Mouse (Mus musculus) liver, adult (tissue): ENCODE measurements around the gene Fkbp9.
A peak's percentile ranks its signal among the peaks of the same experiment; 100 is the strongest.

Experiments
- GATA4 ChIP-seq: IDR thresholded peaks from 2 replicates; pipeline ENCODE4 v1.6.1; 2014; ENCODE audit warnings: mild to moderate bottlenecking, low read length; ENCODE audit not compliant: insufficient replicate concordance

The Fkbp9 gene

DNA sequence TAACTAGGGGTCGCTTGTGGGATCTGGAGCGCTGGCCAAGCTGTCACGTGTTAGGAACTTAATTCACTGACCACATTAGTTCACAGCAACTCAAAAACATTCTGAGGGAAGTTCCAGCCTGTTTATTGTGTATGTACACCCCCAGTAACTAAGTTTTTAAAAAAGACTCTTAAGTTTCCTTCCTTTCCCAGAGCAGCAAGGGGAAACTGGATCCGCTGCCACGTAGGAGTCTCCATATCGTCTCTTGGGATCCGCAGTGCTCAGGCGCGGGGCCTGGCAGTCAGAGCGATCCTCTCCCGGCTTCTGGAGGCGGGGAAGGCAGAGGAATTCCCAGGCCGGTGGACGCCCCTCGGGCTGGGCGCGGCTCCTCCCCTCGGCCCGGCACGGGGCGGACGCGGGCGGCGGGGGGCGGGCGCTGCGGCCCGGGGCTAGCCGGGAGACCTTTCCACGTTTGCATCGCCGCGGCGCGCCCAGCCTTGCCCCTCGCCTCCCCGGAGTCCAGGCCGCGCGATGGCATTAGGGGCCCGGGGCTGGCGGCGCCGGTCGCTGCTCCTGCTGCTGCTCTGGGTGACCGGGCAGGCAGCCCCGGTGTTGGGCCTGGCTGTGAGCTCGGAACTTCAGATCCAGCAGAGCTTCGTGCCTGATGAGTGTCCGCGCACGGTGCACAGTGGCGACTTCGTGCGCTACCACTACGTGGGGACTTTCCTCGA is at the start of gene Fkbp9:
Gene Fkbp9 (plus strand): TSS at position 363 of the 710 bp plus-strand sequence.
- TF ChIP-seq GATA4 = no peak

DNA sequence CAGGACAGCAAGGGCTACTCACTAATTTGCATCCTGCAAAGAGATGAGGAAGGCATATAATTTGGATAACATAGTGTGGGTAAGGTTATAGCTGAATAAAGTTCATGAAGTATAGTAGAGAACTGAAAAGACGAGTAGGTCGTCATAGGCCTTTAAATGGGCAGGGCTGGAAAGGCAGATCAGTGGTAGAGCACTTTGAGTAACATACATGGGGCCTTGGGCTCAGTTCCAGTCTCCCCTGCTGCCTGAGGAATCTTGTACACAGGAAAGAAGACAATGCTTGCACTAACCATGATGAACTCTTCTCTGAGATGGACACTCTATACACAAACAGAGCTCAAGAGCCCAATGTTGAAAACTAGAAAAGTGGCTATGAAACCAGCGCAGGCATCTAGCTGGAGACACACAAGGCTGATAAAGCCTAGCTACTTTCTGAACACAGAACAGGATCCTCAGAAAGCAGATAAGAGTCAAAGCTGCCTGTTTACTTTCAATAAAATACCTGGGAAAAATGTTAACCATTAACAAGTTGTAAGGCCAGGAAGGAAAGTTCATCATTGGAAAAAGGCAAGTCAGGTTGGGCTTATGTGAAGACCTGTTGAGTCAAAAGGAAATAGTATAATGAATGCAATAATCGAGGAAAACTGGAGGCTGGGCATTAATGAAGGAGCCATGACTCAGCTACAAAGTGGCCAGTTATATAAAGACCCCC is 48.1 kb upstream of the Fkbp9 start:
- peak; percentile 66 for TF ChIP-seq GATA4

DNA sequence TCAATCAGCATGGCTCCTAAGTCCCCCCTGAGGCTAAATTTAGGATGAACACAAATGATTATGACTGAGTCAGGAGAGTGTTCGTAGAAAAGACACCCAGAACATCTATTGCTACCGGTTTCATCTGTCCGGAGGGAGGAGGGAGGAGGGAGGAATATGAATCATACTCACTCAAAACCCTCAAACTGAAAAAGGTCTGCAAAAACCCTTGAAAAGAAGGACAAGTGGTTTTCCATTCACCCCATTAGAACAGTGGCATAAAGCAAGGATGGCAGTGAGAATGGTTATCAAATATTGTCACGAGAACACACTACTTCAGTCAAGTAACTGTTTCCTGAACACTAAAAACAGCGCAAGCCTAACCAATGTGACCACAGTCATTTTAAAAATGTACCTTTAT is 46.8 kb upstream of the Fkbp9 start:
- no peak for TF ChIP-seq GATA4

DNA sequence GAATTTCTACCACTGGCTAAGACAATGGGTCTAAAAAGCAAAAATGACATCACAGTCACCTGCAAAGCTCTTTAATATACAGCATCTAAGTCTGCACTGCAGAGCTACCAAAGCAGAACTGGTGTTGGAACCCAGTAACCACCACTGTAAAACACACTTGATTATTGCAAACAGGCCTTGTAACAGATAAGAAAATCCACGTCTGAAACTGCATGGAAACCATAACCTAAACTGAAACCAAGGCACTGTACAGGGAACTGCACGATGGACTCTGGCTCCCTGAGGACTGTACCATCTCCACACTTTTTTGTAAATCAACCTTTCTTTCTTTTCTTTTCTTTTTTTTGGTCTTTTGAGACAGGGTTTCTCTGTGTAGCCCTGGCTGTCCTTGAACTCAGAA is 44.2 kb upstream of the Fkbp9 start:
- TF ChIP-seq GATA4 = no peak

DNA sequence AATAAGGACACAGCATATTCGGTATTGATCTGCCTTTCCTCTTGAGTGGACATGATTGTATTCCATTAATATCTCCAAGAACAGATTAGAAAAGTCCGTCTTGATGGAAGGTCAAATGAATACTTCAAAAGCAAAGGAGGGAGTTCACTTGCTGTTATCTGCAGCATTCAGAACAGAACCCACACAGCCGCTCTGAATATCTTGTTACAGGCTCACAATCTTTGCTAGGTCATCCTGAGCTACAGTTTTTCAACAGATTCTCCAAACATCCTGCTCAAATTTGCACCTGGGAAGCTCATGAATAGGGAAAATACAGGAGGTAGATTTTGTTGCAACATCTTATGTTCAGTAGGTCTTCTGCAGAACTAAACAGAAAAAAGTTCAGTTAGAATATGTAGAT is 42.5 kb upstream of the Fkbp9 start:
- no peak for TF ChIP-seq GATA4

DNA sequence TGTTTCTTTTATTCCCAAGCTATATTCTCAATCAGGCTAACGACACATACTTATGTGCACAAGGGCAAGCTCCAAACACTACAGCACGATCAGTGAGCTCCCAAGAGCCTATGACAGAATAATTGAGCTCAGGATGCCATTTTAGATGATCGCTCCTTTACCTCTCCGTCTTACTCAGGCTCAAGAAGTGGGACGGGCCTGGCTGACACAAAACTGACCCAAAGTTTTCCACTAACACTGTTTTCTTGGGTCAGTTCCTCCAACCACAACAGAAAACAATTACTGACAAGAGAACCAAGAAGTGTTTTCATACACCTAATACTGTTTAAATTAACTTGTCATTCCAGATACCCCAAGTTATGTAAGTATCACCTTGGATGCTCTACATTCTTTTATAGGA is 37.0 kb upstream of the Fkbp9 start:
- no peak for TF ChIP-seq GATA4

DNA sequence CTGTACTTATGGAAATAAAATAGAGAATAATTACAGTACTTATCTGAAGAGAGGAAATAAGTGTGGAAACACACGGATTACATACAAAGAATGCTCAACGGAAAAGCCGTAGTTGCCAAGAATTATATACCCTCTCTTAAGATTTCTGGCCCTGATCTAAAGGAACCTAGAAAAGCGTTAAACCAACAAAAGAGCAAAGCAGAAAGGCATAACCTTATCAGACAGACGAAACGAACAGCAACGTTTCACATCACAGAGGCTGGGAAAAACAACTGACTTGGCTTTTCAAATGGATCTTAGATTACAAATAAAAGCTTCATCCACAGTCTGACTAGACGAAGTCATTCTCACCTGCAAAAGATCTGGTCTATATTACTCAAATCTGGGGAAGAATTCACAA is 35.6 kb upstream of the Fkbp9 start:
- no peak for TF ChIP-seq GATA4

DNA sequence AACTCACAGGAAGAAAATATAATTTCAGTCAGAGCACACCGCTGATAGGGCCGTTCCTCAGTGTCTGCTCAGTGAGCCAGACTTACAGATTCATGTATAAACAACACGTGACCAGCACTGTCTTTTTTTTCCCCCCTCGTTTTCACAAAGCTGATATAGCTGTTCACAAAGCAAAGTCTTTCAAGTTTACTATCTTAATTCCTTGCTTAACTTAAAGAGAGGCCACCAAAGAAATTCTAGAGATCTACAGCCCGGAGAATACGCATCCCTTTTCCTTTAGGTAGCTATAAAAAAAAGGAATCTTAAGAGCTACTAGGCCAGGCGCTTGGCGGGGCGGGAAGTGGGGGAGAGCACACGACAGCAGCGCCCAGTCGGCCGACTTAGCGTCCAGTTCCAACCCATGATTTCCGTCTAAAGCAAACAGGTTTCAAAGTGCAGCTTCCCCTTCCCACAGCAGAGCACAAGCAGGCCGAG is 35.2 kb upstream of the Fkbp9 start:
- no peak for TF ChIP-seq GATA4

DNA sequence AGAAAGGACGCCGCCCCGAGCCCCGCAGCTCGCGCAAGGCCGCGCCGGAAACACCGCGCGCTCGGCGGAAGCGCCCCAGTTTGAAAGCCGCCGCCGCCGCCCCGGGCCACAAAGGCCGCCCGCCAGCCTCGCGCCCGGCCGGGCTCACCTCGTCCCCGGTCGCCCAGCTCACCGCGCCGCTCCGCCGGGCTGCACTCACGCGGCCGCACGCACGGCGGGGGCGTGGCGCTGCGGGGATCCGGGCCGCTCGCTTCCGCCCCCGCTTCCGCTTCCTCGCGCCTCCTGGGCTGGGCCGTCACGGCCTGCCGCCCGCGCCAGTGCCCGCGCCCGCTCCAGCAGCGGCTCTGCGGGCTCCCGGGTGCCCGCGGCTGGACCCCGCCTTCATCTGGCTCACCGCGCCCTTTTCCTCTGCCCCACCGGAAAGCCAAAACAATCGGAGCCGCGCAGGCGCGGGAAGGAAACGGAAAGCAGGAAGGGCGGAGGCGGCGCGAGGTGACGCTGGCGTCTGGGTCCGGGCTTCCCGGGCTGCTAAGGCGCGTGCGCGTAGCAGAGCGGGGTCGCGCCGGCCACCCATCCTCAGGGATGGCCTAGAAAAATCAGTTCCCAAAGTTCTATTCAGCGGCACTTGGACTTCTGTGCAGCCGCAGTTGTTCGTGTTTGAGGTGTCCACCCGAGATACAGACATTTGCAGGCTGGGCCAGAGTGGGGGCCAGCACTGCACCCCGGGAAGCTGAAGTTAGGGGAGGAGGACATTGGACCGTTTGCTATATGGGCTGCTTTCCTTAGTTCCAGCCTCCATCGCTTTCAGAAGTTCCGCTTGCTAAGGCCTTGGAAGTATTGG is 34.3 kb upstream of the Fkbp9 start, which contains the start of gene Kbtbd2:
Gene Kbtbd2 (minus strand): TSS at position 503 of the 841 bp plus-strand sequence.
- no peak; the same call in 1 of the 2 replicates for TF ChIP-seq GATA4

DNA sequence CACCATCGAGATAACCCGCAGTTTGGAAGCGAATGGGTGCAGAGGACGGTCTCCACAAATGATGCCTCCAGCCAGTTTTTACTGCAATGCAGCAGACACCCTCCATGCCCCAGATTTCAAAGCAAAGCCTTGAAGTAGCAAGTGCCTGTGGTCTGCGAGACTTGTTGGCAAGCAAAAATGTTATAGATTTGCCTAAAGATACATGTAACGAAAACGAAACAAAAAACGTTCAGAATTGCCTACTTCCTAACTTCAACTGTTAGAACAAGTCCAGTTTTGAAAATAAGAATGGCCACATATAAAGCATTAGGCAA is 33.8 kb upstream of the Fkbp9 start:
- TF ChIP-seq GATA4 = no peak

DNA sequence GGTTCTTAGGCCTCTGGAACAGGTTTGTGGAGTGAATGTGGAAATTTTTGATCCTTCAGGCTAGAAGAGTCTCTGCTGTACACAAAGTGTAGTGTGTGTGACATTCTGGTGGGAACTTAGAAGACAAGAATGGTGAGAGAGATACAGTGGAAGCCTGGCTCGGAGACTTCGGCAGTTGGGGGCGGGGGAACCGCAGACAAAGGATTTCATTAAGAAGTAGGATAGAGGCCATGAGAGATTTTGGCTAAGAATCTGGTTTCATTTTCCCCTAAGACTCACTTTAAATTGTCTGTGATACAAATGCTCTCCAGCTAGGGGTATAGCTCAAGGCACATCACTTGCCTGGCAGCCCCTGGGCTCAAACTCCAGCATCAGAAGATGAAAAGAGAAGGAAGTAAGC is 26.8 kb upstream of the Fkbp9 start:
- TF ChIP-seq GATA4 = no peak

DNA sequence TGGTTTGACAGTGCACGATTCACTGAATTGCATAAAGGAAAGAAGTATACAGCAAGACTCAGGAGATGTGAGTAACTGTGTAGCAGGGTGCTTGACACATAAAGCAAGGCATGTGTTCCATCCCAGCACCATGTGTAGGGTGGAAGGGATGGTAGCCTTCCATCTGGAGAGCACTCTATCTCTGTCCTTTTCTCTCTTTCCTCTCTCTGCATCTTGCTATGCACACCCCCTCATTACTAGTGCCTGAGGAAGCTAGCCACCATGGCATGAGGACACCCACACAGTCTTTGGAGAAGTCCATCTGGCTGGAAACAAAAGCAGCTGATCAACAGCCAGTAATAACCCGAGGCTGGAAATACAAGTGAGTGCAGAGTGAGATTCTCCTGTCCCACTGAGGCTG is 25.7 kb upstream of the Fkbp9 start:
- no peak for TF ChIP-seq GATA4

DNA sequence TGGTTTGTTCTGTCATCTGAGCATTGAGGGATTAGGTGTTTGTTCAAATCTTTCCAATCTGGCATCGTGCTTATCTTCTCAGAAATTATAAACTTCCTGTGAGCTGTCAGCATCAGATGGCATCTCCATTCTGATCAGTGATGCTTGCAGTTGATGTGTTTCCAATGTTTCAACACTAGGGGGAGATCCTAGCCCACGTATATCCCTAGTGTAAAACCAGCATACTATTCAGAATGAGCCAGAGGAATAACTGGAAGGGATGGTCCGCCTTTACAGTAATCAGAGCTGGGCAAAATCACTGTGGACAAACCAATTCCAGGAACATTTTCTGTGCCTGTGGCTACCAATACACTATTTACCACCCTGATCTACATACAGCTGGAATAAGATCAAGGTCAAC is 23.2 kb upstream of the Fkbp9 start:
- TF ChIP-seq GATA4 = no peak

DNA sequence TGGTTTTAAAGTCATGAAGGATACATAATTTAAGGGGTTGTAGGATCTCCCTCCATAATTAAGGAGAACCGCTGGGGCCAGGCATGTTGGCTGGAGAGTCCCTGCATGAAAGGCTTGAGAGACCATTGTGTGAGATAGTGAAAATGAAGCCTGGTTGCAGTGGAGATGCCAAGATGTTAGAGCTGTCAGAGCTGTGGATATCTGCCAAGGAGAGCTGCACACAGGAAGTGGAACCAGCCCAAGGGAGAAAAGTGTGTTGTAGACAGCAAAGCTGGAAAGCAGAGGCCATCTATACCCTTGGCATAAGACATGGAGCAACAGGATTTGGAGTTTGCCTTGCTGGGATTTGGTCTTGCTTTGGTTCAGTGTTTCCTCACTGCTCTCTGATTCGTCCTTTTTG is 18.5 kb upstream of the Fkbp9 start:
- no peak for TF ChIP-seq GATA4

DNA sequence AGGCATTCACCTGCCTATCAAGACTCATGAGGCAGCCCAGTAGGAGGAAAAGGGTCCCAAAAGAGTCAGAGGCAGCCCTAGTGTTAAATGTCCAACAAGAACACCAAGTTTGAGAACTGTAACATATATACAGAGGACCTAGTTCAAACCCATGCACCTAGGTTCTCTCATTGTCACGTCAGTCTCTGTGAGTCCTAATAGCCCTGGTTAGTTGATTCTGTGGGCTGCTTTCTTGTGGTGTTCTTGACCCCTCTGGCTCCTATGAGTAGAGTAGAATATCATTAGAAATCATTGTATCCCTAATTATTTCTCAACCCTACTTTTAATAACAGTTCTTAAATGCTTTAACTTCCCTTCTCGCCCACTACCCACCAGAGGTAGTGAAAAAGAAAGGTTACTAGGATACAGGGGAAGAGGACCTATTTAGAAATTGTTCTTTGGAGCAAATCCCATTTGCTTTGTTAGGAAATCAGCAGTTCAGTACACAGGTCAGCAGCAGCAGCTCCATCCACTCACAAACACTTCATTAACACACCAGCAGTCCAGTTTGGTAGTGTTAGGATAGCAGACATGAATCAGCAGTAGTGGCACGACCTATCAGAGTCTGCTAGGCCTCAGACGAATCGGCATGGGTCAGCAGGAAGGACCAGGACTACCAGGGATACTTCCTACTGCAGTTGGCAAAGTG is 13.3 kb upstream of the Fkbp9 start:
- no peak for TF ChIP-seq GATA4
